Mouse (Mus musculus) heart, adult 8-10 months (tissue): ENCODE measurements around the gene Myo3b. TPM values are rescaled to one million over a fixed set of nuclear protein-coding genes. Genes with fewer than 3 reads are reported as not detected.

ENCODE experiments used
- DNase-seq: peaks from one replicate; pipeline ENCODE4 v3.0.0; 2022; ENCODE audit warnings: low spot score
- total RNA-seq, 4 experiments: library from RNA; stranded (reverse); gene quantifications; 2 replicates each; pipeline ENCODE4 v1.2.4; 2022

Myo3b gene
- total RNA-seq, 4 experiments from 2014 or later: 0.05 to 0.16 (median 0.12) TPM

GRCm38 (mm10) chr2:70444141-70444540 lies 405.2 kb downstream of the Myo3b start:
- no peak for DNase-seq

DNA sequence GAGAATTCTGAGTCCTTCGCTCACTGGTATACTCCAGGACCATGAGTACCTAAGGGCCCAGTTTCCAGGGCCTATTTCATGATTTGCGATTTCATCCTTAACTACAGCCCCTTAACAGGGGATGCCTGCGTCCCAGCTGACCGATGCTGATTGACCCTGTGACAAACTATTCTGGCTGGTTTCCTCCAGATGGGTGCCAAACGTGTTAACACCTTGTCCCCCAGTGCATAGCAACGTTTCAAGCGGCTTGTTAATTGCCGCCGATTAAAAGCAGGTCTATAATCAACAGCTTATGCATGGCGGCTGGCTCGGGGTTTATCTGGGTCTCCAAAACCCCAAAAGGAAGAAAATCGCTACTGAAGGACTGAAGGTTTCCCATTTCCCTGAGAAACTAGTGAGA lies 417.3 kb downstream of the Myo3b start:
- DNase-seq: no peak

- no peak for DNase-seq
These were observed 424.7 kb downstream of the Myo3b start for GRCm38 (mm10) chr2:70463606-70464005.

DNA sequence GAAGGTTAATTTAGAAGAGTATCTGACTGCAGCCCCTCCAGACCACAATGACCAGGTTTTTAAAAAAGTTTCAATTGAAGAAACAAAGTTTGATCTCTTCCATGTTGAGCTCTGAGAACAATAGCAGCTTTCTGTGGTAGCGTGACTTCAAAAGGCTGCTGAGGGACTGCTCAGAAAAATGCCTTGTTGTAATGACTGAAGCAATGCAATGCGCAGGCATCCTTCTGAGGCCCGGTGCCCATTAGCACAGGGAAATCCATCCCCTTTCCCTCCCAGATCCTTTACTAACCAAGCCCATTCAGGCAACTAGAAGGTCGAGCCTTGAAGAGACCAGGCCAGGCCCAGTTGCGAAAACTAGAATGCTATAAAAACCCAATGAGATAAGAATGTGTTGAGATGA lies 432.2 kb downstream of the Myo3b start:
- no peak for DNase-seq

DNA sequence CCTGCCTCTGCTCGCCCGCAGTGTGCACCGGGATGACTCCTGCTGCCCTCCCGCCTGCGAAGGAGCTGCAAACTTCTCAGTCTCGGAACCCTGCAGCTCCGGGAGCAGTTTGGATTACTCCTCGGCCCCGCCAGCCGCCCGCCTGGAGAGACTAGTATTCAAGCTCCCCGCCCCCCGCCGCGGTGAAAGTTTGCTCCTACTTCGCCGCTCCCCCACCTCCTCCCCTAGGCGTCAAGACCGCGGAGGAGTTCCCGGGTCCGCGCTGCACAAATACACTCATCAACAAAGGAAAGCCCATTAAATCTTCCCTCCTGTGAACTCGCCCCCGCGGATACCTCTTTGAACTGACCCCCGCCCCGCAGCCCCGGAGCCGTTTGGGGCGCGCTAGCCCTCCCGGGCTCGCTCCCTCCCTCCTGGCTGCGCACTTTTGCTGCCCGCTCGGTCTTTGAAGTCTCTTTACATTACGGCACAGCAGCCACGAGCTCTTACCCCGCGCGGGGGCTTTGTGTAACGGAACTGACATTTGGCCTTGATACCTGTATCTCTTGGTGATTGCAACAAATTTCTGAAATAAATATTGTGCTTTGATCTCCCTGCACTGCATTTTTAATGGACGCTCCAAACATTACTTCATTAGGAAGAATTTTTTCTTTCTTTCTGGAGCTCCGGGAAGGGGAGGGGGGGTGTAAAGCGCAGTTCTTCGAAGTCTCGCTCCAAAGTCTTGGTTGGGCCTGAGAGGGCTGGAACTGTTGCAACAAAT lies 433.1 kb downstream of the Myo3b start:
- DNase-seq: no peak

Other genes with a start within 250 kb of the Myo3b start
- gene Ccdc173, start 249.6 kb upstream of the Myo3b start, total RNA-seq: under 1 TPM; 0.29 to 1.00 (median 0.65) TPM
- gene Phospho2, start 249.5 kb upstream of the Myo3b start, total RNA-seq: 10 to 100 TPM; 24.6 to 31.0 (median 25.9) TPM
- gene Klhl23, start 217.2 kb upstream of the Myo3b start, total RNA-seq: 10 to 100 TPM; 27.3 to 34.6 (median 33.3) TPM
- gene Ssb, start 177.6 kb upstream of the Myo3b start, total RNA-seq: 10 to 100 TPM; 58.2 to 78.0 (median 62.0) TPM
- 10 to 100 TPM; 21.0 to 24.4 (median 22.6) TPM for gene Mettl5, start 153.5 kb upstream of the Myo3b start, total RNA-seq
- 100 to 1,000 TPM; 129 to 132 (median 132) TPM for gene Ubr3, start 141.9 kb upstream of the Myo3b start, total RNA-seq